Mouse (Mus musculus) olfactory bulb, adult 2 months (tissue): ENCODE data around the gene Dram1. TPM values are rescaled to one million over a fixed set of nuclear protein-coding genes. Genes with fewer than 3 reads are reported as not detected.

Experiments used
- H3K27ac ChIP-seq: fragments of 200-500 bp; 2 replicates; pipeline ENCODE4 v1.5.1; 2012; ENCODE audit warnings: low read depth, low read length; ENCODE audit not compliant: insufficient read depth
- H3K4me1 ChIP-seq: fragments of 200-500 bp; 2 replicates; pipeline ENCODE4 v1.6.1; 2012; ENCODE audit warnings: low read length; ENCODE audit not compliant: control insufficient read depth, insufficient read depth
- H3K4me3 ChIP-seq: fragments of 200-500 bp; 2 replicates; pipeline ENCODE4 v1.5.1; 2012; ENCODE audit warnings: mild to moderate bottlenecking, low read depth, low read length, moderate library complexity; ENCODE audit not compliant: insufficient read depth
- CTCF ChIP-seq: fragments of 200-500 bp; IDR thresholded peaks from 2 replicates; pipeline ENCODE4 v1.5.1; 2012; ENCODE audit warnings: low read depth, mild to moderate bottlenecking, low read length, moderate library complexity; ENCODE audit not compliant: insufficient read depth
- POLR2A ChIP-seq: fragments of 200-500 bp; IDR thresholded peaks from 2 replicates; pipeline ENCODE4 v1.6.1; 2012; ENCODE audit warnings: mild to moderate bottlenecking, low read depth, low read length, moderate library complexity; ENCODE audit not compliant: insufficient read depth
- WGBS: fragments of 180-500 bp; shearing (Covaris S2); methylation state at CpG from one replicate; pipeline ENCODE4 v1.1.7; 2018; 5-methylcytosine and 5-hydroxymethylcytosine counted together
- polyA plus RNA-seq: library from polyadenylated mRNA; stranded (reverse); fragments of >200 nt; gene quantifications from 2 replicates; pipeline ENCODE4 v1.2.4, GENCODE M21; 2012; ENCODE audit warnings: low replicate concordance; ENCODE audit not compliant: missing spikeins, insufficient read depth, insufficient read length

The Dram1 gene
- polyA plus RNA-seq, 1 experiment, result not detected

GRCm38 (mm10) chr10:88356983-88357559 lies 21.8 kb downstream of the Dram1 start:
- no peak overlapping the region for H3K27ac ChIP-seq
- H3K4me3 ChIP-seq, result peak overlapping the region; percentile 68
- no peak for TF ChIP-seq POLR2A
- no peak for TF ChIP-seq CTCF
- peaks cover 4% of the 10 kb centered on the region for H3K4me1 ChIP-seq
- WGBS, result 2% methylated on average over 47 of the region's 47 CpGs

- H3K4me1 ChIP-seq, result peaks cover 4% of the 10 kb centered on the region
- H3K4me3 ChIP-seq, result peak overlapping the region; percentile 68
- 12% methylated on average over 21 of the region's 21 CpGs for WGBS
- H3K27ac ChIP-seq, result no peak overlapping the region
- no peak for TF ChIP-seq CTCF
- no peak for TF ChIP-seq POLR2A
These were observed 22.5 kb downstream of the Dram1 start for GRCm38 (mm10) chr10:88356114-88356982.

- Histone ChIP-seq H3K27ac (no peak overlapping the region), H3K4me3 (no peak overlapping the region), H3K4me1 (peaks cover 4% of the 10 kb centered on the region)
- 90% methylated on average over 5 of the region's 5 CpGs for whole genome bisulfite sequencing
- no peak for TF ChIP-seq CTCF
- TF ChIP-seq POLR2A, result no peak
These were observed 24.3 kb downstream of the Dram1 start for GRCm38 (mm10) chr10:88354599-88354998.

- Histone ChIP-seq H3K4me3 (no peak overlapping the region), H3K27ac (no peak overlapping the region), H3K4me1 (peaks cover 4% of the 10 kb centered on the region)
- no peak for TF ChIP-seq CTCF
- no peak for TF ChIP-seq POLR2A
- 94% methylated on average over 2 of the region's 2 CpGs for WGBS
These were observed 26.3 kb downstream of the Dram1 start for GRCm38 (mm10) chr10:88352549-88352948.

GRCm38 (mm10) chr10:88351411-88352103 lies 27.3 kb downstream of the Dram1 start:
- H3K4me3 ChIP-seq, result no peak overlapping the region
- no peak overlapping the region for H3K27ac ChIP-seq
- H3K4me1 ChIP-seq, result peaks cover 1% of the 10 kb centered on the region
- WGBS, result 40% methylated on average over 5 of the region's 5 CpGs
- TF ChIP-seq POLR2A, result no peak
- TF ChIP-seq CTCF, result no peak

GRCm38 (mm10) chr10:88350687-88351086 lies 28.2 kb downstream of the Dram1 start:
- Histone ChIP-seq H3K4me3 (no peak overlapping the region), H3K27ac (no peak overlapping the region), H3K4me1 (peaks cover 3% of the 10 kb centered on the region; the same call in 1 of the 2 replicates)
- TF ChIP-seq CTCF, result no peak
- TF ChIP-seq POLR2A, result no peak
- 75% methylated on average over 2 of the region's 2 CpGs for WGBS

GRCm38 (mm10) chr10:88349800-88350199 lies 29.1 kb downstream of the Dram1 start:
- 59% methylated on average over 8 of the region's 8 CpGs for WGBS
- H3K4me3 ChIP-seq, result no peak overlapping the region
- no peak for TF ChIP-seq POLR2A
- TF ChIP-seq CTCF, result no peak
- H3K27ac ChIP-seq, result no peak overlapping the region
- peaks cover 3% of the 10 kb centered on the region; the same call in 1 of the 2 replicates for H3K4me1 ChIP-seq

GRCm38 (mm10) chr10:88346454-88347245 lies 32.2 kb downstream of the Dram1 start:
- Histone ChIP-seq H3K4me1 (peaks cover 3% of the 10 kb centered on the region; the same call in 1 of the 2 replicates), H3K4me3 (no peak overlapping the region), H3K27ac (no peak overlapping the region)
- 79% methylated on average over 12 of the region's 12 CpGs for WGBS
- no peak for TF ChIP-seq POLR2A
- no peak for TF ChIP-seq CTCF
